Mouse (Mus musculus) E14TG2a.4 (cell line): ENCODE data around the gene Ptafr.

Experiments
- CTCF ChIP-seq: conservative IDR thresholded peaks from 2 replicates; pipeline ENCODE4 v1.5.1; 2014; ENCODE audit warnings: low read length
- NANOG ChIP-seq: IDR thresholded peaks from 2 replicates; pipeline ENCODE4 v1.6.1; 2014; ENCODE audit warnings: borderline replicate concordance, low read length, mixed read lengths

DNA sequence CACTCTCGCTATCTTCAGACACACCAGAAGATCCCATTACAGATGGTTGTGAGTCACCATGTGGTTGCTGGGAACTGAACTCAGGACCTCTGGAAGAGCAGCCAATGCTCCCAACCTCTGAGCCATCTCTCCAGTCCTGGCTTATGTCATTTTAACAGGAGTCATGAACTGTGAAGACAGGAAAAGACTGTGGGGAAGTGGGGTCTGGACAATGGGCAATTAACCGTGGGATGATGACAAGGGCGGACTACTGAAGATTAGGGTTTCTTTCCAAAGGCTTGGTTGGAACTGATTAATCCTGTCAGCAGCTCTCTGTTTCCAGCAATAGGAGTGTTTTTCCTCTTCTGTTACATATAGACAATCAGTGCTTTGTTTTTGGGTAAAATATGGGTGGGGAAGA, 35.9 kb downstream of the Ptafr start:
- no peak for TF ChIP-seq CTCF
- no peak for TF ChIP-seq NANOG
